Mouse (Mus musculus) MEL (cell line): ENCODE data around the gene Gm21885. TPM values are rescaled to one million over a fixed set of nuclear protein-coding genes. Genes with fewer than 3 reads are reported as not detected.
A peak's percentile ranks its signal among the peaks of the same experiment; 100 is the strongest.

Source experiments
- DNase-seq: peaks from one replicate; pipeline ENCODE4 v3.0.0; 2011; ENCODE audit warnings: low read depth, low spot score
- H3K27ac ChIP-seq: 2 replicates; pipeline ENCODE4 v1.5.1; 2012; ENCODE audit warnings: low read depth, mild to moderate bottlenecking, control low read depth, low read length, moderate library complexity; ENCODE audit not compliant: control insufficient read depth
- H3K27me3 ChIP-seq, 2 experiments: fragments of 150-350 bp in 1 of 2; sonication (generic) in 1 of 2; 2 replicates each; pipeline ENCODE4 v1.6.1; 2012; ENCODE audit warnings: low read length in 2 of 2, mild to moderate bottlenecking in 2 of 2, improper control_type of control experiment in 1 of 2, moderate library complexity in 1 of 2; ENCODE audit not compliant: insufficient read depth in 2 of 2, control insufficient read depth in 1 of 2
- H3K36me3 ChIP-seq, 2 experiments: 2 replicates each; pipeline ENCODE4 v1.6.1; 2012 to 2014; ENCODE audit warnings: low read length in 2 of 2, improper control_type of control experiment in 1 of 2, inconsistent platforms in 1 of 2, mild to moderate bottlenecking in 1 of 2; ENCODE audit not compliant: insufficient read depth in 2 of 2, control insufficient read depth in 1 of 2
- H3K4me1 ChIP-seq, 2 experiments: fragments of 150-350 bp in 1 of 2; sonication (generic) in 1 of 2; 2 replicates each; pipeline ENCODE4 v1.6.1; 2012; ENCODE audit warnings: low read length in 2 of 2, improper control_type of control experiment in 1 of 2, mild to moderate bottlenecking in 1 of 2; ENCODE audit not compliant: insufficient read depth in 2 of 2, control insufficient read depth in 1 of 2
- H3K4me3 ChIP-seq, 2 experiments: fragments of 150-350 bp in 1 of 2; sonication (generic) in 1 of 2; 2 replicates each; pipeline ENCODE4 v1.5.1; 2012; ENCODE audit warnings: low read depth in 2 of 2, low read length in 2 of 2, mild to moderate bottlenecking in 2 of 2, moderate library complexity in 2 of 2, control low read depth in 1 of 2, improper control_type of control experiment in 1 of 2; ENCODE audit not compliant: control insufficient read depth in 1 of 2, insufficient read depth in 1 of 2
- H3K79me2 ChIP-seq: 2 replicates; pipeline ENCODE4 v1.6.1; 2012; ENCODE audit warnings: mild to moderate bottlenecking, low read length, moderate library complexity; ENCODE audit not compliant: control insufficient read depth, poor library complexity, insufficient read depth
- H3K9ac ChIP-seq: 2 replicates; pipeline ENCODE4 v1.6.1; 2012; ENCODE audit warnings: low read depth, mild to moderate bottlenecking, control low read depth, low read length, moderate library complexity; ENCODE audit not compliant: control insufficient read depth, poor library complexity, severe bottlenecking
- H3K9me3 ChIP-seq: fragments of 150-350 bp; sonication (generic); replicated peaks from 2 replicates; pipeline ENCODE4 v1.6.1; 2012; ENCODE audit warnings: mild to moderate bottlenecking, low read length, improper control_type of control experiment, moderate library complexity; ENCODE audit not compliant: insufficient read depth
- CHD2 ChIP-seq: IDR thresholded peaks from 2 replicates; pipeline ENCODE4 v1.6.1; 2011; ENCODE audit warnings: low read length, improper control_type of control experiment
- E2F4 ChIP-seq: IDR thresholded peaks from 2 replicates; pipeline ENCODE4 v1.6.1; 2011; ENCODE audit warnings: low read depth, low read length, improper control_type of control experiment, borderline replicate concordance
- ELF1 ChIP-seq: IDR thresholded peaks from 2 replicates; pipeline ENCODE4 v1.6.1; 2014; ENCODE audit warnings: low read depth, mild to moderate bottlenecking, inconsistent platforms, low read length, improper control_type of control experiment, moderate library complexity
- GATA1 ChIP-seq: IDR thresholded peaks from 2 replicates; pipeline ENCODE4 v1.6.1; 2011; ENCODE audit warnings: low read depth, low read length, improper control_type of control experiment
- JUND ChIP-seq: IDR thresholded peaks from 2 replicates; pipeline ENCODE4 v1.6.1; 2011; ENCODE audit warnings: low read depth, mild to moderate bottlenecking, improper control_type of control experiment, low read length
- MAZ ChIP-seq: IDR thresholded peaks from 2 replicates; pipeline ENCODE4 v1.6.1; 2012; ENCODE audit warnings: low read depth, mild to moderate bottlenecking, inconsistent platforms, low read length, improper control_type of control experiment
- MYB ChIP-seq: IDR thresholded peaks from 2 replicates; pipeline ENCODE4 v1.6.1; 2011; ENCODE audit warnings: mild to moderate bottlenecking, low read depth, low read length, improper control_type of control experiment
- MYC ChIP-seq: IDR thresholded peaks from 2 replicates; pipeline ENCODE4 v1.6.1; 2011; ENCODE audit warnings: low read depth, mild to moderate bottlenecking, low read length, improper control_type of control experiment, moderate library complexity
- POLR2AphosphoS2 ChIP-seq: IDR thresholded peaks from 2 replicates; pipeline ENCODE4 v1.6.1; 2011; ENCODE audit warnings: low read length, improper control_type of control experiment
- UBTF ChIP-seq: IDR thresholded peaks from 2 replicates; pipeline ENCODE4 v1.6.1; 2012; ENCODE audit warnings: low read depth, mild to moderate bottlenecking, inconsistent platforms, low read length, improper control_type of control experiment, moderate library complexity, borderline replicate concordance; ENCODE audit not compliant: insufficient read depth
- USF1 ChIP-seq: IDR thresholded peaks from 2 replicates; pipeline ENCODE4 v1.6.1; 2014; ENCODE audit warnings: low read depth, mild to moderate bottlenecking, inconsistent platforms, low read length, improper control_type of control experiment, moderate library complexity
- ZC3H11A ChIP-seq: IDR thresholded peaks from 2 replicates; pipeline ENCODE4 v1.6.1; 2012; ENCODE audit warnings: low read depth, mild to moderate bottlenecking, inconsistent platforms, low read length, improper control_type of control experiment
- ZKSCAN1 ChIP-seq: IDR thresholded peaks from 2 replicates; pipeline ENCODE4 v1.6.1; 2012; ENCODE audit warnings: low read depth, mild to moderate bottlenecking, inconsistent platforms, low read length, improper control_type of control experiment, moderate library complexity
- polyA plus RNA-seq, 2 experiments: library from polyadenylated mRNA; stranded (reverse) in 1 of 2; unstranded in 1 of 2; fragments of >175 nt in 1 of 2; fragments of >200 nt in 1 of 2; gene quantifications; 2 replicates each; pipeline versions ENCODE4 v1.2.1 to v1.2.4; 2012; ENCODE audit warnings: low replicate concordance in 2 of 2, low read depth in 1 of 2; ENCODE audit not compliant: insufficient read length in 2 of 2, insufficient read depth in 1 of 2, missing spikeins in 1 of 2
- total RNA-seq: library from RNA; depleted of rRNA; stranded (reverse); fragments of 300-350 nt; gene quantifications from 2 replicates; pipeline ENCODE4 v1.2.3, GENCODE M21; 2012

The Gm21885 gene
- total and polyA plus RNA-seq, 3 experiments: 0.74 TPM; not detected in 2

- H3K27me3 ChIP-seq: no peaks in the 10 kb centered on the region
- TF ChIP-seq POLR2AphosphoS2 (0 out of 2 replicates have a peak, but pooled peaks have one; percentile 31), GATA1 (no peak)
- H3K79me2 ChIP-seq: no peaks in the 10 kb centered on the region
- H3K9me3 ChIP-seq: no peaks in the 10 kb centered on the region
- no peak overlapping the region for H3K27ac ChIP-seq
- DNase-seq: no peak
- no peak overlapping the region for H3K4me3 ChIP-seq
- H3K36me3 ChIP-seq: peaks cover 0 to 47% of the 10 kb centered on the region in 2 experiments; a peak in 3 of 4 replicates
- no peak overlapping the region for H3K9ac ChIP-seq
- no peaks in the 10 kb centered on the region for H3K4me1 ChIP-seq
These were observed 5.4 kb downstream of the Gm21885 start for GRCm38 (mm10) chr11:94287105-94287504.

- Histone ChIP-seq H3K4me1 (no peaks in the 10 kb centered on the region), H3K27ac (no peak overlapping the region), H3K27me3 (no peaks in the 10 kb centered on the region), H3K4me3 (no peak overlapping the region), H3K9me3 (no peaks in the 10 kb centered on the region), H3K9ac (no peak overlapping the region), H3K79me2 (no peaks in the 10 kb centered on the region), H3K36me3 (peaks cover 0 to 75% of the 10 kb centered on the region in 2 experiments; a peak in 3 of 4 replicates)
- TF ChIP-seq ZKSCAN1 (no peak), MYB (no peak), ZC3H11A (no peak), ELF1 (no peak), UBTF (no peak), CHD2 (no peak), MAZ (no peak), MYC (no peak), POLR2AphosphoS2 (no peak), USF1 (no peak), E2F4 (no peak), JUND (no peak)
- DNase-seq: no peak
These were observed 8.5 kb downstream of the Gm21885 start for GRCm38 (mm10) chr11:94290062-94290740.
